10 mouse cellular contexts compared by ENCODE assay signal in the genomic region with DNA sequence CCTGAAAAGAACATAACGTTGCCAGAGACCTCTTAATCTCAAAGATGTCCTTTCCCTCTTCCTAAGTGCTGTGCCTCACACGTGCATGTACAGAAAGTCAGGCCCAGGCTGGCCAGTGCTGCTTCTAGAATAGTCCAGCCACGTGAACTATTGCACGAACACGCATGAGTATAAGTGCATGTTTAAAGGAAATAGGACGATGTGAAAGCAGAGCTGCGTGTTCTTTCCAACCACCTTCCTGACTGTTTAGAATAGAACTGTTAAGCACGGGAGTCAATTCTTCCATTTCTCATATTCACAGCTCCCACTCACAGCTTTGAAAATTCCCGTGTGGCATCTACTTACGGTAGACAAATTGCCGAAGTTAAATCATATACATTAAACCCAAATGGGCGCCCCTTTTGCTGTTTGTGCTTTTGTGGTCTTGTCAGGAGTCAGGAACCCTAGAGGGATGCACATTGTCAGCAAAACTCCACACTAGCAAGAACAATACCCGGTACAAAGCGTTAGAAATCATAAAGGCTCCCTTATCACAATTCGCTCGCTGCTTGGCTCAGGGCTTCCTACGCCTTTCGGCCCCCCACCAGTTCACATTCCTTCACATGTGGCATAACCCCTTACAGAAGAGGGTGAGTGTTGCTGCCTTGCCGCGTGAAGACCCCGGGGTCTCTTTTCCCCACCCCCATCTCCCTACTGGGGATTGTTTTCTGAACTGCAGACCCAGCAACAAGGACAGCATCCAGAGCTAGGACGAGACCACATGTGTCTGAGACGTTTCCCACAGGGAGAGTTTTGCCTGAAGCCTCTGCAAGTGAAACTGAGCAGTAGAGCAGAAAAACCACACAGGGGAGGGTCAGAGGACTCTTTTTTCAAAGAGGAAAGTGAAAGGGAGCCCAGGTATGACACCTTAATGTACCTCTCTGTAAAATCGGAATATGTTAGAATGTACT. TPM values are rescaled to one million over a fixed set of nuclear protein-coding genes. Genes with fewer than 3 reads are reported as not detected.
DNase-seq lines count a peak whose midpoint lies in the region; ATAC-seq and TF ChIP-seq lines count a peak whose summit lies in the region.
"Had no signal": no experiment of that assay in that cellular context is flagged by ENCODE, and none has a peak within 500 bp of the region (broad histone marks: within the 10 kb centered on the region; RNA-seq: fewer than 3 reads in every experiment).

No protein-coding gene starts in this region.

- no peak overlapping the region for H3K27ac ChIP-seq in embryonic facial prominence, embryonic 13.5 days
- H3K27ac ChIP-seq in embryonic facial prominence, embryonic 10.5 days (replicated peaks), result no peak overlapping the region
- H3K27ac ChIP-seq in layer of hippocampus, adult 2 months, result peak overlapping the region; percentile 14; the same call in 1 of the 2 replicates
- H3K27ac ChIP-seq in CH12.LX (ENCODE audit: insufficient read depth, low read depth), result no peak overlapping the region

- no peaks in the 10 kb centered on the region for H3K79me2 ChIP-seq in CH12.LX (replicated peaks; ENCODE audit: control insufficient read depth, extremely low read depth, insufficient read depth, poor library complexity, severe bottlenecking)

- in situ Hi-C loops in CH12.LX (cut with MboI; ENCODE audit: low pct_ligation_motif_present, low pct_unique_long_range_greater_than_20kb, low sequenced_read_pairs), result no loop called here

- DNase-seq in embryonic facial prominence, embryonic 10.5 days (ENCODE audit: low spot score), result no peak
- no peak for DNase-seq in layer of hippocampus, adult 2 months (ENCODE audit: low spot score in 2 of 2)
- no peak for DNase-seq in layer of hippocampus, postnatal 36 days
- DNase-seq in CH12.LX (ENCODE audit: extremely low read depth), result peak; percentile 17
- peak; percentile 18 to 23 for DNase-seq in left cerebral cortex, adult 8-10 months (ENCODE audit: low spot score in 2 of 2)
- no peak for DNase-seq in adrenal gland, postnatal 25 days
- no peak for DNase-seq in cerebellum, postnatal 36 days
- DNase-seq: lung, postnatal 10 days had no signal

- no peak overlapping the region for H3K9ac ChIP-seq in embryonic facial prominence, embryonic 13.5 days
- no peak overlapping the region for H3K9ac ChIP-seq in CH12.LX (ENCODE audit: insufficient read depth, low read depth)

- no peaks in the 10 kb centered on the region for H3K27me3 ChIP-seq in embryonic facial prominence, embryonic 13.5 days
- H3K27me3 ChIP-seq in embryonic facial prominence, embryonic 10.5 days (replicated peaks; ENCODE audit: low read depth, poor library complexity, severe bottlenecking), result no peaks in the 10 kb centered on the region
- no peaks in the 10 kb centered on the region for H3K27me3 ChIP-seq in CH12.LX (replicated peaks)

- TF ChIP-seq CTCF in layer of hippocampus, adult 2 months (conservative IDR thresholded peaks at IDR 0.05), result no peak
- TF ChIP-seq CTCF in CH12.LX (conservative IDR thresholded peaks at IDR 0.05 in 1 of 2, IDR thresholded peaks at IDR 0.05 in 1 of 2; ENCODE audit: low read depth in 2 of 2, low read length in 2 of 2), result no peak

- no peak overlapping the region for H3K4me3 ChIP-seq in embryonic facial prominence, embryonic 13.5 days
- H3K4me3 ChIP-seq in embryonic facial prominence, embryonic 10.5 days, result no peak overlapping the region
- no peak overlapping the region; the same call in 1 of the 2 replicates for H3K4me3 ChIP-seq in layer of hippocampus, adult 2 months
- no peak overlapping the region for H3K4me3 ChIP-seq in CH12.LX (replicated peaks in 1 of 3; ENCODE audit: low read depth in 2 of 3, low read length in 2 of 3, poor library complexity in 1 of 3)

- peaks cover 5% of the 10 kb centered on the region for H3K4me1 ChIP-seq in embryonic facial prominence, embryonic 13.5 days
- H3K4me1 ChIP-seq in embryonic facial prominence, embryonic 10.5 days, result 0 out of 2 replicates have a peak, but pooled peaks cover 4% of the 10 kb centered on the region
- peaks cover 6 to 14% of the 10 kb centered on the region in 2 experiments for H3K4me1 ChIP-seq in CH12.LX (ENCODE audit: control insufficient read depth in 1 of 2, insufficient read depth in 2 of 2)

- TF ChIP-seq POLR2A in CH12.LX (IDR thresholded peaks at IDR 0.05; ENCODE audit: low read depth, low read length), result no peak

- WGBS in embryonic facial prominence, embryonic 13.5 days, result 55% methylated on average over 24 of the region's 24 CpGs
- WGBS in embryonic facial prominence, embryonic 10.5 days, result 68% methylated on average over 24 of the region's 24 CpGs

- no peak for ATAC-seq in embryonic facial prominence, embryonic 13.5 days (ENCODE audit: insufficient number of reproducible peaks, insufficient read depth, low FRiP score, low TSS enrichment, low read depth)

- peak overlapping the region; percentile 16 for H3K4me2 ChIP-seq in embryonic facial prominence, embryonic 13.5 days
- H3K4me2 ChIP-seq in CH12.LX (ENCODE audit: insufficient read depth, low read depth, poor library complexity, severe bottlenecking), result peak overlapping the region; percentile 35

- 0 out of 2 replicates have a peak, but pooled peaks have one; percentile 7 for TF ChIP-seq EP300 in CH12.LX (IDR thresholded peaks at IDR 0.05; ENCODE audit: low read length)

- H3K9me3 ChIP-seq in embryonic facial prominence, embryonic 13.5 days, result no peaks in the 10 kb centered on the region
- no peaks in the 10 kb centered on the region for H3K9me3 ChIP-seq in embryonic facial prominence, embryonic 10.5 days
- H3K9me3 ChIP-seq in CH12.LX (replicated peaks; ENCODE audit: low read length), result no peaks in the 10 kb centered on the region

- dilution Hi-C loops in CH12.LX (cut with MboI; ENCODE audit: extremely low pct_ligation_motif_present, extremely low pct_unique_long_range_greater_than_20kb, low sequenced_read_pairs), result no loop called here

- TF ChIP-seq RAD21 in CH12.LX (IDR thresholded peaks at IDR 0.05; ENCODE audit: low read depth, low read length), result no peak

- H3K36me3 ChIP-seq in embryonic facial prominence, embryonic 13.5 days, result no peaks in the 10 kb centered on the region
- no peaks in the 10 kb centered on the region for H3K36me3 ChIP-seq in embryonic facial prominence, embryonic 10.5 days (replicated peaks)
- H3K36me3 ChIP-seq in CH12.LX (replicated peaks in 1 of 2; ENCODE audit: control insufficient read depth in 1 of 2, insufficient read depth in 1 of 2, low read length in 1 of 2), result no peaks in the 10 kb centered on the region

TF ChIP-seq in CH12.LX, 34 proteins besides CTCF, POLR2A, EP300 and RAD21:
- TF ChIP-seq IRF4 (IDR thresholded peaks at IDR 0.05; ENCODE audit: low read depth, low read length), result no peak; the same call in 1 of the 2 replicates
- TF ChIP-seq MAX (IDR thresholded peaks at IDR 0.05; ENCODE audit: low read length), result no peak
- no peak for TF ChIP-seq NRF1 (IDR thresholded peaks at IDR 0.05; ENCODE audit: low read depth, low read length)
- TF ChIP-seq USF1 (IDR thresholded peaks at IDR 0.05; ENCODE audit: low read depth, low read length), result no peak
- no peak for TF ChIP-seq ELF1 (IDR thresholded peaks at IDR 0.05; ENCODE audit: low read depth, low read length)
- TF ChIP-seq SMC3 (IDR thresholded peaks at IDR 0.05; ENCODE audit: low read depth, low read length), result no peak
- TF ChIP-seq ZNF384 (IDR thresholded peaks at IDR 0.05; ENCODE audit: low read depth, low read length), result peak; percentile 55
- peak; percentile 52; the same call in 1 of the 2 replicates for TF ChIP-seq BHLHE40 (IDR thresholded peaks at IDR 0.05; ENCODE audit: low read depth, low read length)
- no peak for TF ChIP-seq MXI1 (IDR thresholded peaks at IDR 0.05; ENCODE audit: low read depth, low read length)
- no peak for TF ChIP-seq KAT2A (IDR thresholded peaks at IDR 0.05; ENCODE audit: insufficient replicate concordance, low read length)
- no peak for TF ChIP-seq ETS1 (conservative IDR thresholded peaks at IDR 0.05; ENCODE audit: low read depth, low read length)
- no peak for TF ChIP-seq NELFE (IDR thresholded peaks at IDR 0.05; ENCODE audit: low read depth, low read length)
- TF ChIP-seq HCFC1 (IDR thresholded peaks at IDR 0.05; ENCODE audit: low read depth, low read length), result no peak
- no peak for TF ChIP-seq JUN (IDR thresholded peaks at IDR 0.05; ENCODE audit: insufficient read depth, low read depth, low read length)
- no peak for TF ChIP-seq ZKSCAN1 (IDR thresholded peaks at IDR 0.05; ENCODE audit: borderline replicate concordance, low read depth, low read length)
- no peak for TF ChIP-seq SIN3A (IDR thresholded peaks at IDR 0.05; ENCODE audit: low read length)
TF ChIP-seq in CH12.LX: peak in this region for 2.

RNA-seq across cellular contexts. Expression of gene Cttnbp2, which starts 33.1 kb away (rescaled TPM):
- 22.3 and 26.2 TPM in 2 replicates for polyA plus RNA-seq in embryonic facial prominence, embryonic 13.5 days (2015; fragmentation: Nextera tagmentation; extraction: Ambion mirVana)
- polyA plus RNA-seq in embryonic facial prominence, embryonic 10.5 days (2016; fragmentation: Nextera tagmentation; extraction: Ambion mirVana), result 10.9 and 14.9 TPM in 2 replicates
- total RNA-seq in layer of hippocampus, adult 2 months (2021), result 100 to 1,000 TPM; 265 to 269 TPM
- total RNA-seq in layer of hippocampus, postnatal 36 days (2021), result 100 to 1,000 TPM; 264 to 288 TPM
- total RNA-seq in CH12.LX (2012; rRNA removed) (1.3 and 1.7 TPM in 2 replicates), CH12.LX (2014; rRNA removed) (1.5 and 1.6 TPM in 2 replicates)
- polyA plus RNA-seq in CH12.LX (2012; ENCODE audit: insufficient read length, low read depth), result 0.70 and 1.1 TPM in 2 replicates
- 100 to 1,000 TPM; 124 to 155 (median 140) TPM for total RNA-seq in left cerebral cortex, adult 8-10 months (2022)
- 88.7 and 111 TPM in 2 replicates for total RNA-seq in adrenal gland, postnatal 25 days (2021)
- total RNA-seq: granulocyte monocyte progenitor cell, adult 5-6 weeks had no signal

Comparison
In these comparisons a context has a peak if more than half of its experiments do, and no peak if none do; other contexts are left out.
1. DNase-seq: peak in CH12.LX (single experiment) and left cerebral cortex, adult 8-10 months (2 of 2); none in embryonic facial prominence, embryonic 10.5 days (single experiment), layer of hippocampus, adult 2 months (0 of 2), layer of hippocampus, postnatal 36 days (0 of 2), adrenal gland, postnatal 25 days (single experiment) and cerebellum, postnatal 36 days (0 of 2).
2. RNA of gene Cttnbp2, which starts 33.1 kb away (total RNA-seq): 264 to 288 TPM in layer of hippocampus, postnatal 36 days, 265 to 269 TPM in layer of hippocampus, adult 2 months, 124 to 155 TPM in left cerebral cortex, adult 8-10 months and 88.7 to 111 TPM in adrenal gland, postnatal 25 days; 1.3 to 1.7 TPM in CH12.LX; every median in the first group is over 10 times any median in the second.